Mouse (Mus musculus) cerebellum, adult 2 months (tissue): ENCODE data around the gene Pou4f2. TPM values are rescaled to one million over a fixed set of nuclear protein-coding genes. Genes with fewer than 3 reads are reported as not detected.

Source experiments
- DNase-seq, 2 experiments: peaks; one replicate each; pipeline ENCODE4 v3.0.0; 2021
- H3K27ac ChIP-seq: fragments of 200-500 bp; 2 replicates; pipeline ENCODE4 v1.5.1; 2012; ENCODE audit warnings: low read length, control low read depth, inconsistent platforms; ENCODE audit not compliant: insufficient read depth
- H3K27me3 ChIP-seq: fragments of 200-500 bp; 2 replicates; pipeline ENCODE4 v1.6.1; 2012; ENCODE audit warnings: inconsistent platforms, mild to moderate bottlenecking, low read length, moderate library complexity; ENCODE audit not compliant: control insufficient read depth, insufficient read depth
- H3K4me1 ChIP-seq: fragments of 200-500 bp; 2 replicates; pipeline ENCODE4 v1.6.1; 2011; ENCODE audit warnings: low read length; ENCODE audit not compliant: control insufficient read depth, insufficient read depth
- H3K4me3 ChIP-seq: fragments of 200-500 bp; replicated peaks from 2 replicates; pipeline ENCODE3; 2011; ENCODE audit warnings: mild to moderate bottlenecking, low read depth, low read length, control low read depth; ENCODE audit not compliant: insufficient read depth
- CTCF ChIP-seq: fragments of 200-500 bp; IDR thresholded peaks from 2 replicates; pipeline ENCODE4 v1.5.1; 2011; ENCODE audit warnings: low read depth, mild to moderate bottlenecking, control low read depth, low read length, moderate library complexity, borderline replicate concordance; ENCODE audit not compliant: insufficient read depth
- POLR2A ChIP-seq: fragments of 200-500 bp; IDR thresholded peaks from 2 replicates; pipeline ENCODE4 v1.6.1; 2011; ENCODE audit warnings: low read length, control low read depth, borderline replicate concordance; ENCODE audit not compliant: insufficient read depth
- WGBS: fragments of 180-500 bp; shearing (Covaris S2); methylation state at CpG from one replicate; pipeline ENCODE4 v1.1.7; 2018; 5-methylcytosine and 5-hydroxymethylcytosine counted together
- polyA plus RNA-seq: library from polyadenylated mRNA; depleted of rRNA; stranded (reverse); fragments of >200 nt; gene quantifications from 2 replicates; pipeline ENCODE4 v1.2.3, GENCODE M21; 2012; rRNA removed

The Pou4f2 gene
- polyA plus RNA-seq, 1 experiment: 0.80 TPM

DNA sequence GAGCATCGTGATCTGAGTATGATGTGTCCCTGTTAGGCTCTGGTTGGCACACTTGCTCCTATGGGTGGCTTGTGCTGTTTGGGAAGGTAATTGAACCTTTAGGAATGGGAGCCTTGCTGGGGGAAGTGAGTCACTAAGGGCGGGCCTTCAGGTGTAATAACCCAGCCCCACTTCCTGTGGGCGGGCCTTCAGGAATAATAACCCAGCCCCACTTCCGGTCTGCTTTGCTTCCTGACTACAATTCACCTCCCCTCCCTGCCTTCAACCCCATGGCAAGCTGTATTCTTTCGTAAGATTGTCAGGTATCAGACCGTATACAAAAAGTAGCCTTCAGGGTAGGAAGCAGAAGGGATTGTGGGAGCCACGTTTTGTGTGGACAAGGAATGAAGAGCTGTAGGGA lies 45.7 kb downstream of the Pou4f2 start:
- no peak for DNase-seq
- Histone ChIP-seq H3K27ac (no peak overlapping the region), H3K4me3 (no peak overlapping the region), H3K27me3 (no peaks in the 10 kb centered on the region), H3K4me1 (no peaks in the 10 kb centered on the region)
- TF ChIP-seq CTCF (no peak), POLR2A (no peak)
- 88% methylated on average over 7 of the region's 7 CpGs for WGBS

Other genes starting within 250 kb of the Pou4f2 start
- 0.36 and 0.70 TPM in 2 replicates for gene Ttc29, start 223.3 kb downstream of the Pou4f2 start, polyA plus RNA-seq
- gene Rbmxl1, start 72.3 kb upstream of the Pou4f2 start, polyA plus RNA-seq: 58.6 and 62.9 TPM in 2 replicates
- gene Slc10a7, start 72.7 kb upstream of the Pou4f2 start, polyA plus RNA-seq: 6.7 and 7.1 TPM in 2 replicates